Mouse (Mus musculus): ENCODE measurements around the gene Cmklr1. TPM values are rescaled to one million over a fixed set of nuclear protein-coding genes. Genes with fewer than 3 reads are reported as not detected.
A peak's percentile ranks its signal among the peaks of the same experiment; 100 is the strongest.
"Not testable (repeated sequence)": the region's sequence is repeated elsewhere in the genome, so short reads cannot be mapped to it uniquely, and the experiment has no call there.

Cmklr1 gene
- total RNA-seq, 2 experiments from 2014 or later = 0.94 TPM; not detected in 1

- ATAC-seq (replicated peaks; ENCODE audit: poor library complexity) = no peak
These were observed 59.1 kb downstream of the Cmklr1 start for GRCm38 (mm10) chr5:113591166-113591565.

- ATAC-seq (replicated peaks; ENCODE audit: poor library complexity) = no peak
These were observed 60.1 kb downstream of the Cmklr1 start for GRCm38 (mm10) chr5:113590010-113590640.

GRCm38 (mm10) chr5:113586458-113586849 lies 63.8 kb downstream of the Cmklr1 start:
- ATAC-seq (replicated peaks; ENCODE audit: poor library complexity) = not testable (repeated sequence)

GRCm38 (mm10) chr5:113585619-113586457 lies 64.4 kb downstream of the Cmklr1 start:
- ATAC-seq (replicated peaks; ENCODE audit: poor library complexity) = not testable (repeated sequence)

GRCm38 (mm10) chr5:113584439-113584838 lies 65.8 kb downstream of the Cmklr1 start:
- ATAC-seq (replicated peaks; ENCODE audit: poor library complexity) = no peak

- ATAC-seq (replicated peaks; ENCODE audit: poor library complexity) = no peak
These were observed 66.6 kb downstream of the Cmklr1 start for GRCm38 (mm10) chr5:113583424-113584162.

GRCm38 (mm10) chr5:113580801-113581200 lies 69.4 kb downstream of the Cmklr1 start:
- no peak for ATAC-seq (replicated peaks; ENCODE audit: poor library complexity)

- peak; percentile 46; the same call in 1 of the 2 replicates for ATAC-seq (replicated peaks; ENCODE audit: poor library complexity)
These were observed 70.0 kb downstream of the Cmklr1 start for GRCm38 (mm10) chr5:113580248-113580647.

GRCm38 (mm10) chr5:113579128-113579527 lies 71.1 kb downstream of the Cmklr1 start:
- no peak for ATAC-seq (replicated peaks; ENCODE audit: poor library complexity)

GRCm38 (mm10) chr5:113578428-113578827 lies 71.8 kb downstream of the Cmklr1 start:
- ATAC-seq (replicated peaks; ENCODE audit: poor library complexity) = no peak

- ATAC-seq (replicated peaks; ENCODE audit: poor library complexity) = no peak
These were observed 72.7 kb downstream of the Cmklr1 start for GRCm38 (mm10) chr5:113577555-113577954.

GRCm38 (mm10) chr5:113570056-113570717 lies 80.0 kb downstream of the Cmklr1 start:
- ATAC-seq (replicated peaks; ENCODE audit: poor library complexity) = no peak

- ATAC-seq (replicated peaks; ENCODE audit: poor library complexity) = no peak
These were observed 84.4 kb downstream of the Cmklr1 start for GRCm38 (mm10) chr5:113565858-113566257.

- ATAC-seq (replicated peaks; ENCODE audit: poor library complexity) = no peak
These were observed 84.9 kb downstream of the Cmklr1 start for GRCm38 (mm10) chr5:113565101-113565854.

GRCm38 (mm10) chr5:113564463-113564862 lies 85.8 kb downstream of the Cmklr1 start:
- ATAC-seq (replicated peaks; ENCODE audit: poor library complexity) = no peak

Other genes with a start within 250 kb of the Cmklr1 start
- not detected in 2 replicates for gene Wscd2, start 160.1 kb downstream of the Cmklr1 start, total RNA-seq (2015)
- not detected in 2 replicates for gene Wscd2, start 160.1 kb downstream of the Cmklr1 start, total RNA-seq (2017)
- not detected in 2 replicates for gene 1700069L16Rik, start 74.3 kb upstream of the Cmklr1 start, total RNA-seq (2015)
- gene 1700069L16Rik, start 74.3 kb upstream of the Cmklr1 start, total RNA-seq (2017) = not detected in 2 replicates
- 2.5 and 3.1 TPM in 2 replicates for gene Ficd, start 85.4 kb upstream of the Cmklr1 start, total RNA-seq (2015)
- 1.5 and 2.6 TPM in 2 replicates for gene Ficd, start 85.4 kb upstream of the Cmklr1 start, total RNA-seq (2017)
- gene Sart3, start 122.1 kb upstream of the Cmklr1 start, total RNA-seq (2015) = 16.2 and 17.2 TPM in 2 replicates
- 26.0 and 37.7 TPM in 2 replicates for gene Sart3, start 122.1 kb upstream of the Cmklr1 start, total RNA-seq (2017)
- 108 TPM in 2 replicates for gene Iscu, start 122.3 kb upstream of the Cmklr1 start, total RNA-seq (2015)
- gene Iscu, start 122.3 kb upstream of the Cmklr1 start, total RNA-seq (2017) = 87.2 and 98.4 TPM in 2 replicates
- 6.5 and 7.2 TPM in 2 replicates for gene Tmem119, start 150.1 kb upstream of the Cmklr1 start, total RNA-seq (2015)
- 5.6 and 8.2 TPM in 2 replicates for gene Tmem119, start 150.1 kb upstream of the Cmklr1 start, total RNA-seq (2017)
- gene Selplg, start 182.2 kb upstream of the Cmklr1 start, total RNA-seq (2015) = 244 and 245 TPM in 2 replicates
- 82.0 and 99.0 TPM in 2 replicates for gene Selplg, start 182.2 kb upstream of the Cmklr1 start, total RNA-seq (2017)

Data from megakaryocyte progenitor cell, adult 5-6 weeks (primary cell).